Mouse (Mus musculus) heart, embryonic 14.5 days (tissue): ENCODE measurements around the gene Timm10b. TPM values are rescaled to one million over a fixed set of nuclear protein-coding genes. Genes with fewer than 3 reads are reported as not detected.

Experiments
- ATAC-seq: fragments of 200-750 bp; cut with Nextera tagmentation; 2 replicates; pipeline ENCODE4 v1.8.0; 2017; ENCODE audit warnings: low read depth, moderate TSS enrichment; ENCODE audit not compliant: insufficient number of reproducible peaks, insufficient read depth, low FRiP score
- H3K27ac ChIP-seq, 2 experiments: fragments of 200-500 bp in 1 of 2; fragments of 300-500 bp in 1 of 2; sonication (generic) in 1 of 2; replicated peaks in 1 of 2; 2 replicates each; pipeline ENCODE4 v1.5.1; 2012 to 2014; ENCODE audit warnings: low read depth in 2 of 2, low read length in 2 of 2, control low read depth in 1 of 2, mild to moderate bottlenecking in 1 of 2, mixed read lengths in 1 of 2; ENCODE audit not compliant: control insufficient read depth in 1 of 2, insufficient read depth in 1 of 2
- H3K27me3 ChIP-seq: fragments of 300-500 bp; sonication (generic); 2 replicates; pipeline ENCODE4 v1.6.1; 2014; ENCODE audit warnings: mild to moderate bottlenecking, low read length, control low read depth; ENCODE audit not compliant: control insufficient read depth, insufficient read depth
- H3K36me3 ChIP-seq: fragments of 300-500 bp; sonication (generic); 2 replicates; pipeline ENCODE4 v1.6.1; 2014; ENCODE audit warnings: mild to moderate bottlenecking, control low read depth, low read length, mixed read lengths; ENCODE audit not compliant: control insufficient read depth, insufficient read depth
- H3K4me1 ChIP-seq, 2 experiments: fragments of 200-500 bp in 1 of 2; fragments of 300-500 bp in 1 of 2; sonication (generic) in 1 of 2; 2 replicates each; pipeline ENCODE4 v1.6.1; 2012 to 2014; ENCODE audit warnings: low read length in 2 of 2, control low read depth in 1 of 2, mixed read lengths in 1 of 2; ENCODE audit not compliant: control insufficient read depth in 2 of 2, insufficient read depth in 2 of 2
- H3K4me2 ChIP-seq: fragments of 300-500 bp; sonication (generic); 2 replicates; pipeline ENCODE4 v1.6.1; 2014; ENCODE audit warnings: mild to moderate bottlenecking, low read length
- H3K4me3 ChIP-seq, 2 experiments: fragments of 200-500 bp in 1 of 2; fragments of 300-500 bp in 1 of 2; sonication (generic) in 1 of 2; 2 replicates each; pipeline ENCODE4 v1.5.1; 2012 to 2014; ENCODE audit warnings: low read length in 2 of 2, mild to moderate bottlenecking in 2 of 2, control low read depth in 1 of 2, low read depth in 1 of 2, moderate library complexity in 1 of 2; ENCODE audit not compliant: control insufficient read depth in 1 of 2, insufficient read depth in 1 of 2
- H3K9ac ChIP-seq: fragments of 300-500 bp; sonication (generic); 2 replicates; pipeline ENCODE4 v1.6.1; 2014; ENCODE audit warnings: mild to moderate bottlenecking, low read length
- H3K9me3 ChIP-seq: fragments of 300-500 bp; sonication (generic); 2 replicates; pipeline ENCODE4 v1.6.1; 2016; ENCODE audit warnings: low read length, control low read depth; ENCODE audit not compliant: control insufficient read depth
- WGBS: fragments of 180-500 bp; shearing (Covaris S2); extraction: QIAGEN DNeasy Blood & Tissue Kit; methylation state at CpG from one replicate; pipeline ENCODE4 v1.1.7; 2014; 5-methylcytosine and 5-hydroxymethylcytosine counted together
- polyA plus RNA-seq: library from polyadenylated mRNA; unstranded; fragments of >200 nt; fragmentation: Nextera tagmentation; extraction: Ambion mirVana; gene quantifications from 2 replicates; pipeline ENCODE4 v1.2.1, GENCODE M21; 2014

The Timm10b gene
- polyA plus RNA-seq, 1 experiment from 2014 or later = 182 TPM

DNA sequence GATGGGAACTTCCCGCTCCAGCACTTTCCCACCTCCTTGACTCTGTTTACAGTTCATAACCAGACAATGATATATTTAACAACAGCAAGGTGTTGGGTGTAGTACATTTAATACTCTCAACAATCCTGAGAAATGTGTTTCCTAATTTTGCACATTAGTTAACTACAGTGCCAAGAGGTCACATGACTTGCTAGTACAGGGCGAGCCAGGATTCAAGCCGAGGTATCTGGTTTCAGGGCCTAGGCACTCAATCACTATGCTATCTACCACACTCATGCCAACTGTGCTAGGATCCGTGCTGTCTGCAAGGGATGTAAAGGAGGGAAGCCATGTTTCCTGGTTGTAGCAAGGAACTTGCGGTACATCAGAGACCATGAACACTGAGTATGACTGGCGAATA lies 23.3 kb upstream of the Timm10b start:
- Histone ChIP-seq H3K9me3 (no peaks in the 10 kb centered on the region), H3K27ac (no peak overlapping the region), H3K4me3 (no peak overlapping the region), H3K9ac (no peak overlapping the region), H3K27me3 (no peaks in the 10 kb centered on the region), H3K4me1 (peaks cover 0 to 7% of the 10 kb centered on the region in 2 experiments; a peak in 2 of 4 replicates), H3K36me3 (peaks cover 99% of the 10 kb centered on the region), H3K4me2 (no peak overlapping the region)
- no peak for ATAC-seq
- WGBS = 58% methylated on average over 6 of the region's 6 CpGs

DNA sequence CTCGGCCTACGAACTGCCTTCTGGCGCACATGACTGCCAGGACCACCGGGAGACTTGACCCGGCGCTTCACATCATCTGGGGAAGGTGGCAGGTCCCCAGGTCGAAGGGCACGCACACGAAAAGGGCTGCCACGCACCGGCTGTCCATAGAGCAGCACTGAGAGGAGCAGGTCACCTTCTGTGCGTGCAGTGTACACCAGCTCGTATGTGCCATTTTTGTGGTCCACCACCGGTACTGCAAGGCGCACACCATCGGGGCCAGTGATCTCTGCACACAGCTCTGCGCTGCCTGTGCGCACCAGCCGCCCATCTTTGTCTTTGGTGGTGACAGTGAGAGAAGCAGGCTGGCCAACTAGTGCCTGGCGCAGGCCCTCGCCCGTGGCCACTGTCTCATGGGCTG lies 22.0 kb upstream of the Timm10b start:
- WGBS = 92% methylated on average over 22 of the region's 22 CpGs

DNA sequence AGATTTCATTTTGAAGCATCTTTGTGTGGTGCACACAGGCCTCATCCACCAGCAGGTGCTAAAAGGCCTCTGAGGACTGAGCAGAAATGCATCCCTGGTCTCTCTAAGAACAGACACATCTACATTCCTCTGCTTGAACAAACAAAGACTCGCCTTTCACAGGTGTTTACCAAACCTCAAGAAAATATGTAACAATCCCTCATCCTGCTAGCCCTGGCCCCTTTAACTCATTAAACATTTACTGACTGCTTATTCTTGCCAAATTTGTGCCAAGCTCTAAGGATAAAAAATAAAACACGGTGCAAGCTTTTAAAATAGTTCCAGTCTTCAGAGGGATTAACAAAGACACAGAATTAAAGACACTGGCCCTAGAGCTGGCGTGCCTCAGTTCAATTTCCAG lies 20.2 kb upstream of the Timm10b start:
- H3K27ac ChIP-seq = no peak overlapping the region
- no peak for ATAC-seq
- 83% methylated on average over 3 of the region's 3 CpGs for WGBS
- H3K9me3 ChIP-seq = no peaks in the 10 kb centered on the region
- peaks cover 99% of the 10 kb centered on the region for H3K36me3 ChIP-seq
- H3K4me3 ChIP-seq = no peak overlapping the region
- no peak overlapping the region for H3K9ac ChIP-seq
- no peak overlapping the region for H3K4me2 ChIP-seq
- no peaks in the 10 kb centered on the region for H3K27me3 ChIP-seq
- H3K4me1 ChIP-seq = peaks cover 0 to 7% of the 10 kb centered on the region in 2 experiments; a peak in 2 of 4 replicates

More for the DNA sequence above, 22.0 kb upstream of the Timm10b start:
- no peak overlapping the region for H3K4me2 ChIP-seq
- no peak overlapping the region for H3K4me3 ChIP-seq
- ATAC-seq = no peak
- H3K27me3 ChIP-seq = no peaks in the 10 kb centered on the region
- no peak overlapping the region for H3K27ac ChIP-seq
- H3K9me3 ChIP-seq = no peaks in the 10 kb centered on the region
- H3K4me1 ChIP-seq = peaks cover 0 to 7% of the 10 kb centered on the region in 2 experiments; a peak in 2 of 4 replicates
- H3K9ac ChIP-seq = no peak overlapping the region
- peaks cover 99% of the 10 kb centered on the region for H3K36me3 ChIP-seq

DNA sequence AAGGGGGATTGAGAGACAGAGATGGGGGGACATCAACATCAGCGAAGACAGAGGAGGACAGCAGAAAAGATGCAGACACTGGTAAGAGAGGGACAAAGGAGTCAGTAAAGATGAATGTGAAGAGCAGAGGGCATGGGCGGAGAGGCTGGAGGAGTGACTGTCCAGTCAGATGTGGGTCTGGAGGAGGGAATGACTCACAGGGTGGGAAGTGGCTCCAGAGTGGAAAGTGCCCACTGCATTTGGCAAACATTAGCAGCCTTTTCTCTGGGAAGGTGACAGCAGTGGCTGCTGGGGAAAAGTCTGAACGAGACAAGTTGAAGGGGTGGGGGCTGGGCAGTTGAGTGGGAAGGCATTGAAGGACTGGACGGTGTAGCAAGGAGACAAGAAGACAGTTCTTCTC lies 18.8 kb upstream of the Timm10b start:
- peaks cover 96% of the 10 kb centered on the region for H3K36me3 ChIP-seq
- ATAC-seq = no peak

DNA sequence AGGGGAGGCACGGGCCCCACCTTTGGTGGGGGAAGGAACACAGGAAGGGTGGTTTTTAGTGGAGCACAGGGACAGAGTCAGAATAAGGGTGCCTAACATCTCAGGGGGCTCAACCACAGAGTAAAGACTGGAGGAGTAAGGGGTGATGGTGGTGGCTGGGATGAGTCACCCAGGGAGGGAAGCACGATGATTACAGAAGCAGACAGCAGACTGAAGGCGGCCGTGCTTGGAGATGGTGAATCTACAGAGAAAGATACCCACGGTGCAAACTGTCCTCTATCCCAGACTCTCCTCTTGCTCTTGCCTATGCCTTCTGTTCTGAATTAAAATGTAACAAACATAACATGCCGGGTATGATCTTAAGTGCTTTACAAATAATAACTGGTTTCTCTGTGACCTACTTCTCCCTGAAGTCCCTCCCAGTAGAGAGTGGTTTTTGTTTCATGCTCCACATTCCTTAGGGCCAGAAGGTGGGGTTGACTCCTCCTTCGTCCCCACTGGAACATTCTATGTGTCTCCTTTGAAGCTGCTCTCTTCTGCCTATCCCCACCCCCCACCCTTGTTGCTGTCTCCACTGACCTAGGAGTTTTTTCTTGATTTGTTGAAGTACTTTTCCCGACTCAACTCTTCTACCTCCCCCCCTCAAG lies 18.1 kb upstream of the Timm10b start:
- Histone ChIP-seq H3K4me1 (no peaks in the 10 kb centered on the region; a peak in 1 of 4 replicates), H3K27me3 (no peaks in the 10 kb centered on the region), H3K36me3 (peaks cover 89% of the 10 kb centered on the region), H3K27ac (no peak overlapping the region), H3K4me2 (no peak overlapping the region), H3K4me3 (no peak overlapping the region), H3K9ac (no peak overlapping the region), H3K9me3 (no peaks in the 10 kb centered on the region)
- ATAC-seq = no peak
- WGBS = 61% methylated on average over 8 of the region's 8 CpGs

More for the DNA sequence above, 18.8 kb upstream of the Timm10b start:
- H3K4me3 ChIP-seq = no peak overlapping the region
- no peak overlapping the region for H3K27ac ChIP-seq
- H3K27me3 ChIP-seq = no peaks in the 10 kb centered on the region
- no peak overlapping the region for H3K4me2 ChIP-seq
- WGBS = 59% methylated on average over 4 of the region's 4 CpGs
- H3K9ac ChIP-seq = no peak overlapping the region
- no peaks in the 10 kb centered on the region for H3K9me3 ChIP-seq
- H3K4me1 ChIP-seq = peaks cover 0 to under 1% of the 10 kb centered on the region in 2 experiments; a peak in 2 of 4 replicates

DNA sequence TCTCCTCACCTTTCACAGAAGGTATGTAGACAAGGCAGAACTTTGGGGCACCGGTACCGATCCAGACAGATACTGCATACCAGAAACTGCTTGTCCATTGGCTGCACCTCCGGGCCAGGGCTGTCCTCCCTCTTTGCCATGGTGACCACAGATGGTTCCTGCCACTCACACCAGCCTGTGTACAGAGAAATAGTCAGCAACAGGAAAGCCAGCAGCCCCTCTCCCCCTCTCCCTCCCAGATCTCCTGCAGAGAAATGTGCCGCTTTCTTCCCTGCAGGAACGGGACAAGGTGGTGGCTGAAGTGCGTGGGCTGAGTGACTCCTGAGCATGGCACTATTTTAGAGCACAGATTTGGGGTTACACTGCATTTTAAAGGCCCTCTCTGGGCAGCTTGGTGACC lies 14.5 kb upstream of the Timm10b start:
- Histone ChIP-seq H3K4me2 (no peak overlapping the region), H3K4me1 (peaks cover 12 to 22% of the 10 kb centered on the region in 2 experiments), H3K27me3 (no peaks in the 10 kb centered on the region), H3K4me3 (no peak overlapping the region), H3K9ac (no peak overlapping the region), H3K9me3 (no peaks in the 10 kb centered on the region), H3K36me3 (peaks cover 53% of the 10 kb centered on the region), H3K27ac (no peak overlapping the region)
- 72% methylated on average over 6 of the region's 6 CpGs for WGBS
- no peak for ATAC-seq

DNA sequence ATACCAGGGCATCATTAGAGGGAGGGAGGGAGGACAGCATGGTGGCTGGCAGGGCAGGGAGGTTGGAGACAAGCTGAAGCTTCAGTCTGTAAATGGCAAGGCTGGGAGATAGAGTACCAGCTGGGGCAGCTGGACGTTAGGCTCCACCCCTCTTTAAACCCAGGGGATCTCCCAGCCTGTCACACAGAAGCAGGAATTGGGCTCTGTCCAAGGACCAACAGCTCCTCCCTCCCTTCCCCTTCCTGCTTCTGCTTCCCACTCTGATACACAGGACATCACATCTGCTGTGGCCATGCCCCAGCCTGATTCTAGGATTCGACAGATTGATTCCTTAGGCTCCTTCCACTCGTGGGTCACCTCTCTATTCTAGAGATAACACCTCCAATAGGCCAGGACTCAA lies 11.2 kb upstream of the Timm10b start:
- H3K9ac ChIP-seq = no peak overlapping the region
- H3K4me1 ChIP-seq = peaks cover 18 to 31% of the 10 kb centered on the region in 2 experiments

More for the DNA sequence above, 11.2 kb upstream of the Timm10b start:
- Histone ChIP-seq H3K4me3 (no peak overlapping the region), H3K4me2 (peak overlapping the region; percentile 18; the same call in 1 of the 2 replicates), H3K9me3 (no peaks in the 10 kb centered on the region), H3K36me3 (peaks cover 20% of the 10 kb centered on the region), H3K27me3 (no peaks in the 10 kb centered on the region), H3K27ac (peak overlapping the region; percentile 15 to 75; a peak in 3 of 4 replicates)
- peak; percentile 47; the same call in 1 of the 2 replicates for ATAC-seq
- WGBS = 16% methylated on average over 3 of the region's 3 CpGs
